Mouse (Mus musculus): Measurements from ENCODE around the gene Magi1. TPM values are rescaled to one million over a fixed set of nuclear protein-coding genes. Genes with fewer than 3 reads are reported as not detected.
"Not testable (repeated sequence)": the region's sequence is repeated elsewhere in the genome, so short reads cannot be mapped to it uniquely, and the experiment has no call there.

The Magi1 gene
- polyA plus RNA-seq, 1 experiment, result 16.3 TPM

GRCm38 (mm10) chr6:93659534-93659933 is 624.2 kb downstream of the Magi1 start:
- H3K4me1 ChIP-seq (ENCODE audit: control insufficient read depth, insufficient read depth, low read length), result peaks cover 8% of the 10 kb centered on the region
- no peak overlapping the region for H3K4me3 ChIP-seq (ENCODE audit: insufficient read depth, low read length)
- TF ChIP-seq POLR2A (IDR thresholded peaks at IDR 0.05; ENCODE audit: low read depth, low read length) (no peak), CTCF (IDR thresholded peaks at IDR 0.05; ENCODE audit: borderline replicate concordance, insufficient read depth, low read length) (no peak)
- no peak overlapping the region for H3K27ac ChIP-seq (ENCODE audit: insufficient read depth, low read length)

GRCm38 (mm10) chr6:93657187-93657974 is 626.3 kb downstream of the Magi1 start:
- Histone ChIP-seq H3K4me3 (ENCODE audit: insufficient read depth, low read length) (no peak overlapping the region), H3K4me1 (ENCODE audit: control insufficient read depth, insufficient read depth, low read length) (peaks cover 8% of the 10 kb centered on the region), H3K27ac (ENCODE audit: insufficient read depth, low read length) (peak overlapping the region; percentile 98)
- TF ChIP-seq POLR2A (IDR thresholded peaks at IDR 0.05; ENCODE audit: low read depth, low read length) (no peak), CTCF (IDR thresholded peaks at IDR 0.05; ENCODE audit: borderline replicate concordance, insufficient read depth, low read length) (peak; percentile 68; the same call in 1 of the 2 replicates)

- TF ChIP-seq POLR2A (IDR thresholded peaks at IDR 0.05; ENCODE audit: low read depth, low read length) (no peak), CTCF (IDR thresholded peaks at IDR 0.05; ENCODE audit: borderline replicate concordance, insufficient read depth, low read length) (no peak)
- H3K27ac ChIP-seq (ENCODE audit: insufficient read depth, low read length), result 0 out of 2 replicates have a peak overlapping the region, but pooled peaks have one; percentile 12
These were observed 635.0 kb downstream of the Magi1 start for GRCm38 (mm10) chr6:93648581-93649230.

GRCm38 (mm10) chr6:93629735-93630291 is 653.9 kb downstream of the Magi1 start:
- H3K4me3 ChIP-seq (ENCODE audit: insufficient read depth, low read length); H3K4me1 ChIP-seq (ENCODE audit: control insufficient read depth, insufficient read depth, low read length); H3K27ac ChIP-seq (ENCODE audit: insufficient read depth, low read length): not testable (repeated sequence)

More at GRCm38 (mm10) chr6:93648581-93649230, 635.0 kb downstream of the Magi1 start:
- Histone ChIP-seq H3K4me3 (ENCODE audit: insufficient read depth, low read length) (no peak overlapping the region), H3K4me1 (ENCODE audit: control insufficient read depth, insufficient read depth, low read length) (peaks cover 2% of the 10 kb centered on the region)

GRCm38 (mm10) chr6:93627200-93627599 is 656.5 kb downstream of the Magi1 start:
- TF ChIP-seq CTCF (IDR thresholded peaks at IDR 0.05; ENCODE audit: borderline replicate concordance, insufficient read depth, low read length), result no peak
- TF ChIP-seq POLR2A (IDR thresholded peaks at IDR 0.05; ENCODE audit: low read depth, low read length), result no peak
- Histone ChIP-seq H3K4me3 (ENCODE audit: insufficient read depth, low read length) (no peak overlapping the region), H3K27ac (ENCODE audit: insufficient read depth, low read length) (no peak overlapping the region), H3K4me1 (ENCODE audit: control insufficient read depth, insufficient read depth, low read length) (no peaks in the 10 kb centered on the region)

Other genes with a start within 250 kb of the Magi1 start
- 7.1 and 12.3 TPM in 2 replicates for gene Slc25a26, start 216.4 kb upstream of the Magi1 start, polyA plus RNA-seq (2011; ENCODE audit: insufficient read length, low read depth, missing spikeins)